Mouse (Mus musculus) lung, embryonic 15.5 days (tissue): ENCODE data around the gene Mrpl33. TPM values are rescaled to one million over a fixed set of nuclear protein-coding genes. Genes with fewer than 3 reads are reported as not detected.

Experiments
- ATAC-seq: fragments of 200-750 bp; cut with Nextera tagmentation; 2 replicates; pipeline ENCODE4 v1.8.0; 2017; ENCODE audit warnings: moderate number of reproducible peaks, borderline replicate concordance; ENCODE audit not compliant: low FRiP score, low TSS enrichment; ENCODE audit errors: extremely low read depth
- H3K27ac ChIP-seq: fragments of 300-500 bp; sonication (generic); 2 replicates; pipeline ENCODE4 v1.5.1; 2015; ENCODE audit warnings: moderate library complexity, mild to moderate bottlenecking, inconsistent platforms
- H3K27me3 ChIP-seq: fragments of 300-500 bp; sonication (generic); 2 replicates; pipeline ENCODE4 v1.6.1; 2015; ENCODE audit warnings: inconsistent platforms
- H3K36me3 ChIP-seq: fragments of 300-500 bp; sonication (generic); 2 replicates; pipeline ENCODE4 v1.6.1; 2015; ENCODE audit warnings: inconsistent platforms
- H3K4me1 ChIP-seq: fragments of 300-500 bp; sonication (generic); 2 replicates; pipeline ENCODE4 v1.6.1; 2015; ENCODE audit warnings: inconsistent platforms
- H3K4me2 ChIP-seq: fragments of 300-500 bp; sonication (generic); 2 replicates; pipeline ENCODE4 v1.6.1; 2015; ENCODE audit warnings: inconsistent platforms, mild to moderate bottlenecking, moderate library complexity
- H3K4me3 ChIP-seq: fragments of 300-500 bp; sonication (generic); 2 replicates; pipeline ENCODE4 v1.5.1; 2015; ENCODE audit warnings: mild to moderate bottlenecking, inconsistent platforms
- H3K9ac ChIP-seq: fragments of 300-500 bp; sonication (generic); 2 replicates; pipeline ENCODE4 v1.6.1; 2015; ENCODE audit warnings: inconsistent platforms
- H3K9me3 ChIP-seq: fragments of 300-500 bp; sonication (generic); 2 replicates; pipeline ENCODE4 v1.6.1; 2016; ENCODE audit warnings: inconsistent platforms
- WGBS: fragments of 180-500 bp; shearing (Covaris S2); methylation state at CpG from one replicate; pipeline ENCODE4 v1.1.7; 2015; 5-methylcytosine and 5-hydroxymethylcytosine counted together
- polyA plus RNA-seq: library from polyadenylated mRNA; unstranded; fragments of >200 nt; fragmentation: Nextera tagmentation; extraction: Ambion mirVana; gene quantifications from 2 replicates; pipeline ENCODE4 v1.2.1, GENCODE M21; 2015

Mrpl33 gene
- polyA plus RNA-seq, 1 experiment from 2014 or later: 275 TPM

GRCm38 (mm10) chr5:31682305-31682704 is 85.6 kb downstream of the Mrpl33 start:
- Histone ChIP-seq H3K36me3 (no peaks in the 10 kb centered on the region), H3K27ac (no peak overlapping the region), H3K4me3 (no peak overlapping the region), H3K27me3 (no peaks in the 10 kb centered on the region), H3K9me3 (no peaks in the 10 kb centered on the region), H3K4me1 (no peaks in the 10 kb centered on the region), H3K4me2 (no peak overlapping the region), H3K9ac (no peak overlapping the region)
- ATAC-seq: no peak
- WGBS: 49% methylated on average over 1 of the region's 1 CpGs

- no peak overlapping the region for H3K27ac ChIP-seq
- no peak overlapping the region for H3K4me3 ChIP-seq
- H3K27me3 ChIP-seq: no peaks in the 10 kb centered on the region
- no peaks in the 10 kb centered on the region for H3K36me3 ChIP-seq
- no peak overlapping the region for H3K9ac ChIP-seq
- H3K4me2 ChIP-seq: no peak overlapping the region
- no peak for ATAC-seq
- WGBS: 64% methylated on average over 2 of the region's 2 CpGs
- no peaks in the 10 kb centered on the region for H3K4me1 ChIP-seq
- no peaks in the 10 kb centered on the region for H3K9me3 ChIP-seq
Observed at GRCm38 (mm10) chr5:31686040-31686439, 89.3 kb downstream of the Mrpl33 start.

GRCm38 (mm10) chr5:31687972-31688371 is 91.2 kb downstream of the Mrpl33 start:
- no peak overlapping the region for H3K4me2 ChIP-seq
- H3K9ac ChIP-seq: no peak overlapping the region
- H3K9me3 ChIP-seq: no peaks in the 10 kb centered on the region
- H3K4me1 ChIP-seq: no peaks in the 10 kb centered on the region
- no peak overlapping the region for H3K27ac ChIP-seq
- no peaks in the 10 kb centered on the region for H3K27me3 ChIP-seq
- no peaks in the 10 kb centered on the region for H3K36me3 ChIP-seq
- ATAC-seq: no peak
- 74% methylated on average over 3 of the region's 3 CpGs for WGBS
- no peak overlapping the region for H3K4me3 ChIP-seq

GRCm38 (mm10) chr5:31693191-31693590 is 96.5 kb downstream of the Mrpl33 start:
- no peaks in the 10 kb centered on the region for H3K36me3 ChIP-seq
- peak overlapping the region; percentile 37; the same call in 1 of the 2 replicates for H3K27ac ChIP-seq
- no peaks in the 10 kb centered on the region for H3K27me3 ChIP-seq
- 0 out of 2 replicates have a peak, but pooled peaks cover 4% of the 10 kb centered on the region for H3K4me1 ChIP-seq
- H3K4me2 ChIP-seq: no peak overlapping the region
- no peaks in the 10 kb centered on the region for H3K9me3 ChIP-seq
- no peak for ATAC-seq
- H3K9ac ChIP-seq: no peak overlapping the region
- H3K4me3 ChIP-seq: no peak overlapping the region

- 6% methylated on average over 18 of the region's 18 CpGs for WGBS
- H3K4me2 ChIP-seq: peak within 1 kb of the TSS; percentile 65
- H3K9me3 ChIP-seq: no peaks in the 10 kb centered on the region
- peak within 1 kb of the TSS; percentile 89 for H3K27ac ChIP-seq
- peak within 1 kb of the TSS; percentile 83 for H3K9ac ChIP-seq
- H3K36me3 ChIP-seq: no peaks in the 10 kb centered on the region
- no peaks in the 10 kb centered on the region for H3K27me3 ChIP-seq
- peak within 1 kb of the TSS; percentile 72 for H3K4me3 ChIP-seq
- ATAC-seq: peak; percentile 58; the same call in 1 of the 2 replicates
- H3K4me1 ChIP-seq: peaks cover 11% of the 10 kb centered on the region; the same call in 1 of the 2 replicates
Observed at GRCm38 (mm10) chr5:31696971-31697643, 100.4 kb downstream of the Mrpl33 start, which contains the start of gene Rbks. TSS of gene Rbks (minus strand) at chr5:31697627.

- H3K4me3 ChIP-seq: peak within 1 kb of the TSS; percentile 72
- H3K4me1 ChIP-seq: peaks cover 11% of the 10 kb centered on the region; the same call in 1 of the 2 replicates
- H3K27ac ChIP-seq: peak within 1 kb of the TSS; percentile 89
- no peaks in the 10 kb centered on the region for H3K27me3 ChIP-seq
- ATAC-seq: peak; percentile 96
- H3K9ac ChIP-seq: peak within 1 kb of the TSS; percentile 83
- no peaks in the 10 kb centered on the region for H3K9me3 ChIP-seq
- H3K4me2 ChIP-seq: peak within 1 kb of the TSS; percentile 65
- H3K36me3 ChIP-seq: no peaks in the 10 kb centered on the region
- whole genome bisulfite sequencing: under 1% methylated on average over 71 of the region's 71 CpGs
Observed at GRCm38 (mm10) chr5:31697644-31698296, 101.0 kb downstream of the Mrpl33 start, which contains the start of gene Babam2. TSS of gene Babam2 (plus strand) at chr5:31697684.

- peak; percentile 73; the same call in 1 of the 2 replicates for ATAC-seq
- H3K27me3 ChIP-seq: no peaks in the 10 kb centered on the region
- WGBS: 1% methylated on average over 16 of the region's 16 CpGs
- H3K9me3 ChIP-seq: no peaks in the 10 kb centered on the region
- H3K4me3 ChIP-seq: peak overlapping the region; percentile 72
- H3K4me2 ChIP-seq: peak overlapping the region; percentile 65
- 0 out of 2 replicates have a peak, but pooled peaks cover 4% of the 10 kb centered on the region for H3K36me3 ChIP-seq
- H3K4me1 ChIP-seq: peaks cover 11% of the 10 kb centered on the region; the same call in 1 of the 2 replicates
- peak overlapping the region; percentile 83 for H3K9ac ChIP-seq
- peak overlapping the region; percentile 89 for H3K27ac ChIP-seq
Observed at GRCm38 (mm10) chr5:31698297-31698726, 101.6 kb downstream of the Mrpl33 start.

GRCm38 (mm10) chr5:31698931-31699330 is 102.2 kb downstream of the Mrpl33 start:
- Histone ChIP-seq H3K27ac (0 out of 2 replicates have a peak overlapping the region, but pooled peaks have one; percentile 12), H3K9me3 (no peaks in the 10 kb centered on the region)
- ATAC-seq: no peak

GRCm38 (mm10) chr5:31699397-31699796 is 102.7 kb downstream of the Mrpl33 start:
- Histone ChIP-seq H3K4me1 (peaks cover 11% of the 10 kb centered on the region; the same call in 1 of the 2 replicates), H3K27ac (no peak overlapping the region), H3K9ac (no peak overlapping the region), H3K36me3 (0 out of 2 replicates have a peak, but pooled peaks cover 6% of the 10 kb centered on the region), H3K4me3 (no peak overlapping the region), H3K9me3 (no peaks in the 10 kb centered on the region), H3K4me2 (no peak overlapping the region), H3K27me3 (no peaks in the 10 kb centered on the region)
- no peak for ATAC-seq

More at GRCm38 (mm10) chr5:31698931-31699330, 102.2 kb downstream of the Mrpl33 start:
- Histone ChIP-seq H3K36me3 (0 out of 2 replicates have a peak, but pooled peaks cover 6% of the 10 kb centered on the region), H3K4me3 (no peak overlapping the region), H3K4me2 (peak overlapping the region; percentile 65; the same call in 1 of the 2 replicates), H3K9ac (no peak overlapping the region), H3K4me1 (peaks cover 11% of the 10 kb centered on the region; the same call in 1 of the 2 replicates), H3K27me3 (no peaks in the 10 kb centered on the region)
- WGBS: 38% methylated on average over 4 of the region's 4 CpGs

- Histone ChIP-seq H3K4me3 (no peak overlapping the region), H3K9me3 (no peaks in the 10 kb centered on the region), H3K4me1 (no peaks in the 10 kb centered on the region), H3K4me2 (no peak overlapping the region), H3K9ac (no peak overlapping the region), H3K36me3 (0 out of 2 replicates have a peak, but pooled peaks cover 6% of the 10 kb centered on the region), H3K27me3 (no peaks in the 10 kb centered on the region), H3K27ac (no peak overlapping the region)
- no peak for ATAC-seq
- WGBS: 74% methylated on average over 5 of the region's 5 CpGs
Observed at GRCm38 (mm10) chr5:31704971-31705370, 108.2 kb downstream of the Mrpl33 start.

GRCm38 (mm10) chr5:31706826-31707225 is 110.1 kb downstream of the Mrpl33 start:
- Histone ChIP-seq H3K9me3 (no peaks in the 10 kb centered on the region), H3K4me3 (no peak overlapping the region), H3K36me3 (0 out of 2 replicates have a peak, but pooled peaks cover 6% of the 10 kb centered on the region), H3K9ac (no peak overlapping the region), H3K27ac (no peak overlapping the region), H3K4me1 (no peaks in the 10 kb centered on the region), H3K27me3 (no peaks in the 10 kb centered on the region), H3K4me2 (no peak overlapping the region)
- WGBS: 58% methylated on average over 4 of the region's 4 CpGs
- no peak for ATAC-seq

- Histone ChIP-seq H3K4me1 (no peaks in the 10 kb centered on the region), H3K9ac (no peak overlapping the region), H3K36me3 (no peaks in the 10 kb centered on the region), H3K9me3 (no peaks in the 10 kb centered on the region), H3K27me3 (no peaks in the 10 kb centered on the region), H3K27ac (no peak overlapping the region), H3K4me3 (no peak overlapping the region), H3K4me2 (no peak overlapping the region)
- 67% methylated on average over 1 of the region's 1 CpGs for WGBS
- no peak for ATAC-seq
Observed at GRCm38 (mm10) chr5:31709389-31709788, 112.7 kb downstream of the Mrpl33 start.
